Comparison of ENCODE assay signal across 10 mouse cellular contexts in genomic region chr11:103264427-103265005, GRCm38 (mm10). TPM values are rescaled to one million over a fixed set of nuclear protein-coding genes. Genes with fewer than 3 reads are reported as not detected.
DNase-seq lines count a peak whose midpoint lies in the region; ATAC-seq lines count a peak whose summit lies in the region.
"Had no signal": no experiment of that assay in that cellular context is flagged by ENCODE, and none has a peak within 500 bp of the region (broad histone marks: within the 10 kb centered on the region; RNA-seq: fewer than 3 reads in every experiment).

No protein-coding gene starts in this region.

- WGBS in hindbrain, embryonic 15.5 days, result 70% methylated on average over 20 of the region's 20 CpGs
- WGBS in midbrain, embryonic 16.5 days, result 50% methylated on average over 20 of the region's 20 CpGs

- H3K4me3 ChIP-seq in hindbrain, embryonic 15.5 days, result no peak overlapping the region
- H3K4me3 ChIP-seq in midbrain, embryonic 16.5 days (ENCODE audit: low read depth, low read length), result no peak overlapping the region

- H3K27me3 ChIP-seq in hindbrain, embryonic 15.5 days, result no peaks in the 10 kb centered on the region
- H3K27me3 ChIP-seq in midbrain, embryonic 16.5 days (ENCODE audit: control insufficient read depth, insufficient read depth, low read depth, low read length), result no peaks in the 10 kb centered on the region

- H3K36me3 ChIP-seq in hindbrain, embryonic 15.5 days, result no peaks in the 10 kb centered on the region
- H3K36me3 ChIP-seq in midbrain, embryonic 16.5 days (ENCODE audit: control insufficient read depth, insufficient read depth, low read length), result no peaks in the 10 kb centered on the region

- H3K27ac ChIP-seq in hindbrain, embryonic 15.5 days (replicated peaks), result no peak overlapping the region; the same call in 1 of the 2 replicates
- 0 out of 2 replicates have a peak overlapping the region, but pooled peaks have one; percentile 39 for H3K27ac ChIP-seq in midbrain, embryonic 16.5 days (ENCODE audit: low read length)

- no peaks in the 10 kb centered on the region for H3K9me3 ChIP-seq in hindbrain, embryonic 15.5 days
- H3K9me3 ChIP-seq in midbrain, embryonic 16.5 days (replicated peaks; ENCODE audit: control insufficient read depth, low read length, poor library complexity, severe bottlenecking), result no peaks in the 10 kb centered on the region

- DNase-seq in CD4-positive, CD25-positive, alpha-beta regulatory T cell, adult 2 months (ENCODE audit: low read depth, low spot score), result peak; percentile 60
- DNase-seq in Muller cell, postnatal 12 days (ENCODE audit: inconsistent ontology term), result peak; percentile 32
- no peak for DNase-seq in right cerebral cortex, postnatal 4 days
- no peak for DNase-seq in MN1 (ENCODE audit: low spot score)
- DNase-seq in adrenal gland, postnatal 14 days, result no peak
- DNase-seq: right cerebral cortex, postnatal 25 days had no signal

- no peak overlapping the region for H3K9ac ChIP-seq in hindbrain, embryonic 15.5 days
- H3K9ac ChIP-seq in midbrain, embryonic 16.5 days (ENCODE audit: low read depth, low read length), result peak overlapping the region; percentile 12; the same call in 1 of the 2 replicates

- peaks cover 63% of the 10 kb centered on the region for H3K4me1 ChIP-seq in hindbrain, embryonic 15.5 days (replicated peaks)
- H3K4me1 ChIP-seq in midbrain, embryonic 16.5 days (ENCODE audit: control insufficient read depth, insufficient read depth, low read length), result peaks cover 47% of the 10 kb centered on the region

- H3K4me2 ChIP-seq in hindbrain, embryonic 15.5 days, result peak overlapping the region; percentile 90; the same call in 1 of the 2 replicates
- peak overlapping the region; percentile 87 for H3K4me2 ChIP-seq in midbrain, embryonic 16.5 days (ENCODE audit: low read length)

- ATAC-seq in CD4-positive, CD25-positive, alpha-beta regulatory T cell, adult 4 months, result no peak
- ATAC-seq in hindbrain, embryonic 15.5 days (ENCODE audit: low FRiP score, low read depth), result no peak
- ATAC-seq in midbrain, embryonic 16.5 days, result no peak

RNA-seq across cellular contexts. Expression of gene Map3k14, which starts 2.8 kb away (rescaled TPM):
- 10 to 100 TPM; 29.6 to 50.3 TPM for polyA plus RNA-seq in CD4-positive, CD25-positive, alpha-beta regulatory T cell, adult 4 months (2017; shearing (Covaris generic))
- polyA plus RNA-seq in hindbrain, embryonic 15.5 days (2015; fragmentation: Nextera tagmentation; extraction: Ambion mirVana), result 3.3 and 4.8 TPM in 2 replicates
- 4.4 TPM in 2 replicates for polyA plus RNA-seq in midbrain, embryonic 16.5 days (2015; fragmentation: Nextera tagmentation; extraction: Ambion mirVana)
- total RNA-seq in adrenal gland, postnatal 14 days (2021), result 6.5 and 8.7 TPM in 2 replicates

RNA-seq across cellular contexts. Expression of gene Spata32, which starts 46.3 kb away (rescaled TPM):
- polyA plus RNA-seq in CD4-positive, CD25-positive, alpha-beta regulatory T cell, adult 4 months (2017; shearing (Covaris generic)), result not detected
- polyA plus RNA-seq in hindbrain, embryonic 15.5 days (2015; fragmentation: Nextera tagmentation; extraction: Ambion mirVana), result 0.99 and 1.4 TPM in 2 replicates
- polyA plus RNA-seq in midbrain, embryonic 16.5 days (2015; fragmentation: Nextera tagmentation; extraction: Ambion mirVana), result 1.2 and 1.3 TPM in 2 replicates
- not detected in 2 replicates for total RNA-seq in adrenal gland, postnatal 14 days (2021)
- polyA plus RNA-seq: limb, embryonic 11.5 days had no signal

RNA-seq across cellular contexts. Expression of gene 1700023F06Rik, which starts 56.2 kb away (rescaled TPM):
- not detected for polyA plus RNA-seq in CD4-positive, CD25-positive, alpha-beta regulatory T cell, adult 4 months (2017; shearing (Covaris generic))
- polyA plus RNA-seq in hindbrain, embryonic 15.5 days (2015; fragmentation: Nextera tagmentation; extraction: Ambion mirVana), result 2.3 and 2.6 TPM in 2 replicates
- 2.3 and 3.1 TPM in 2 replicates for polyA plus RNA-seq in midbrain, embryonic 16.5 days (2015; fragmentation: Nextera tagmentation; extraction: Ambion mirVana)
- 0.45 and 0.93 TPM in 2 replicates for total RNA-seq in adrenal gland, postnatal 14 days (2021)

Comparison
In these comparisons a context has a peak if more than half of its experiments do, and no peak if none do; other contexts are left out.
1. DNase-seq: peak in CD4-positive, CD25-positive, alpha-beta regulatory T cell, adult 2 months (single experiment) and Muller cell, postnatal 12 days (single experiment); none in right cerebral cortex, postnatal 4 days (single experiment), MN1 (single experiment) and adrenal gland, postnatal 14 days (single experiment).